Mouse (Mus musculus) layer of hippocampus, adult 2 months (tissue): Measurements from ENCODE around the gene Zfp575. TPM values are rescaled to one million over a fixed set of nuclear protein-coding genes. Genes with fewer than 3 reads are reported as not detected.
A peak's percentile ranks its signal among the peaks of the same experiment; 100 is the strongest.

Source experiments
- DNase-seq, 2 experiments: peaks; one replicate each; pipeline ENCODE4 v3.0.0; 2022; ENCODE audit warnings: low spot score in 2 of 2
- H3K27ac ChIP-seq: fragments of 200-600 bp; 2 replicates; pipeline ENCODE4 v1.8.1; 2022
- H3K4me3 ChIP-seq: fragments of 200-600 bp; 2 replicates; pipeline ENCODE4 v1.8.1; 2022; ENCODE audit warnings: mild to moderate bottlenecking
- CTCF ChIP-seq: fragments of 200-600 bp; conservative IDR thresholded peaks from 2 replicates; pipeline ENCODE4 v1.8.1; 2022; ENCODE audit warnings: antibody characterized with exemption, mild to moderate bottlenecking, moderate library complexity
- total RNA-seq, 2 experiments: library from RNA; stranded (reverse); gene quantifications; 2 replicates each; pipeline ENCODE4 v1.2.3; 2021

Gene Zfp575
- total RNA-seq, 2 experiments from 2014 or later, result 5.2 to 6.7 TPM

- no peak overlapping the region for H3K4me3 ChIP-seq
- TF ChIP-seq CTCF, result no peak
- DNase-seq, result no peak
- no peak overlapping the region for H3K27ac ChIP-seq
Measured at GRCm38 (mm10) chr7:24538701-24539100, 48.7 kb downstream of the Zfp575 start.

GRCm38 (mm10) chr7:24538154-24538553, 49.3 kb downstream of the Zfp575 start:
- H3K4me3 ChIP-seq, result no peak overlapping the region
- peak in 1 of 2 experiments; percentile 62 for DNase-seq
- TF ChIP-seq CTCF, result peak; percentile 59
- no peak overlapping the region; the same call in 1 of the 2 replicates for H3K27ac ChIP-seq

GRCm38 (mm10) chr7:24537591-24537990, 49.9 kb downstream of the Zfp575 start:
- Histone ChIP-seq H3K4me3 (no peak overlapping the region), H3K27ac (no peak overlapping the region)
- no peak for DNase-seq
- no peak for TF ChIP-seq CTCF

- no peak for DNase-seq
- no peak overlapping the region for H3K27ac ChIP-seq
- TF ChIP-seq CTCF, result no peak
- no peak overlapping the region for H3K4me3 ChIP-seq
Measured at GRCm38 (mm10) chr7:24537081-24537480, 50.4 kb downstream of the Zfp575 start.

DNA sequence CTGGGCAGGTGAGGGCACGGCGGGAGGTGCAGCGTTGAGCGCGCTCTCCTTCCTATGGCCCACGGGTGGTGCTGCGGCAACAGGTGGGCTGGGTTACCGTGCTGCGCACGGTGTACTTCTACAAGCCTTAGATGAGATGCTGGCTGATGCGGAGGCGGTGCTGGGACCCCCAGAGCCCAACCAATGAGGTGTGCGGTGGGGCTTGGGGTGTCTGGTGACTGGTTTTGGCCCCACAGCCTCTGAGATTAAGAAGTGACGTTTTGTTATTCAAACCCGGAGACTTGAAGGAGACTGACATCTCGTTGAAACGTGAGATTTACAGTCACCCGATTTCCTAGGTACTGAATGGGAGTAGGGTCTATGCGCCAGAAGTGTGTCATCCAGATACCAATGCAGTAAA, 53.1 kb downstream of the Zfp575 start:
- DNase-seq, result no peak
- no peak for TF ChIP-seq CTCF
- H3K27ac ChIP-seq, result no peak overlapping the region
- H3K4me3 ChIP-seq, result no peak overlapping the region

Other genes with a start within 250 kb of the Zfp575 start
- gene Lypd5, start 238.4 kb downstream of the Zfp575 start, total RNA-seq, result not detected
- under 1 TPM; 0.64 to 0.67 TPM for gene Kcnn4, start 217.4 kb downstream of the Zfp575 start, total RNA-seq
- 10 to 100 TPM; 34.6 to 43.6 TPM for gene Smg9, start 188.0 kb downstream of the Zfp575 start, total RNA-seq
- gene Irgc1, start 135.3 kb downstream of the Zfp575 start, total RNA-seq, result not detected
- gene Plaur, start 125.2 kb downstream of the Zfp575 start, total RNA-seq, result under 1 TPM; 0.23 to 0.32 TPM
- 100 to 1,000 TPM; 128 to 132 TPM for gene Cadm4, start 105.6 kb downstream of the Zfp575 start, total RNA-seq
- gene Zfp428, start 80.6 kb downstream of the Zfp575 start, total RNA-seq, result 10 to 100 TPM; 32.6 to 41.6 TPM
- gene AC161166.1, start 75.2 kb downstream of the Zfp575 start, total RNA-seq, result not detected
- 10 to 100 TPM; 61.9 to 63.0 TPM for gene Irgq, start 57.0 kb downstream of the Zfp575 start, total RNA-seq
- gene Pinlyp, start 41.5 kb downstream of the Zfp575 start, total RNA-seq, result not detected
- 10 to 100 TPM; 38.9 to 40.9 TPM for gene Xrcc1, start 41.4 kb downstream of the Zfp575 start, total RNA-seq
- 10 to 100 TPM; 10.1 to 11.0 TPM for gene Ethe1, start 98 bp downstream of the Zfp575 start, total RNA-seq
- gene Phldb3, start 23.1 kb upstream of the Zfp575 start, total RNA-seq, result under 1 TPM in 1 of 2 experiments, not detected in 1; 0.22 TPM
- under 1 TPM; 0.51 to 0.56 TPM for gene Lypd3, start 48.9 kb upstream of the Zfp575 start, total RNA-seq
- not detected for gene Tex101, start 89.0 kb upstream of the Zfp575 start, total RNA-seq
- gene BC049730, start 121.6 kb upstream of the Zfp575 start, total RNA-seq, result not detected
- gene Gm4763, start 139.3 kb upstream of the Zfp575 start, total RNA-seq, result not detected
- gene Cd177, start 172.7 kb upstream of the Zfp575 start, total RNA-seq, result under 1 TPM in 1 of 2 experiments, not detected in 1; 0.41 TPM
- not detected for gene Ceacam10, start 189.6 kb upstream of the Zfp575 start, total RNA-seq